Mouse (Mus musculus) lung, postnatal 10 days (tissue): ENCODE results near the gene Ccdc144b.

Experiments
- DNase-seq: peaks from one replicate; pipeline ENCODE4 v3.0.0; 2021

Ccdc144b gene

DNA sequence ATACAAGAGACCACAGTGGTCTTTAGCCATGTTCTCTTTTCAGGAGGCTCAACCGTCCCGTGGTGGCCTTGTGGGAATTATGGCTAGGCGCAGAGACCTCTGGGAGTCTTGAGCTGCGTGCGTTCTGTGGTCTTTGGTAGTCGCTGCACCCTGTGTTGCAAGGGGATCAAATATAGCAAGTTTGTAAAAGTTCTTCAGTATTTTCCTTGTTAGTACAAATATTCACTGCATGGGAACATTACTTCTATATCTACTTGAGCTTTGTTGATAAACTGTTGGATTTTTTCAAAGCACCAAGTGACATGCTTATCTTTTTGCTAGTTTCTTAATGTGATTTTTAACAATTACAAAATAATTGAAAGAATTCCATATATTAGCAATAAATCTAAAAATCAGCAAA lies at the start of gene Ccdc144b:
Gene Ccdc144b (minus strand): TSS at position 101 of the 400 bp plus-strand sequence.
- no peak for DNase-seq

DNA sequence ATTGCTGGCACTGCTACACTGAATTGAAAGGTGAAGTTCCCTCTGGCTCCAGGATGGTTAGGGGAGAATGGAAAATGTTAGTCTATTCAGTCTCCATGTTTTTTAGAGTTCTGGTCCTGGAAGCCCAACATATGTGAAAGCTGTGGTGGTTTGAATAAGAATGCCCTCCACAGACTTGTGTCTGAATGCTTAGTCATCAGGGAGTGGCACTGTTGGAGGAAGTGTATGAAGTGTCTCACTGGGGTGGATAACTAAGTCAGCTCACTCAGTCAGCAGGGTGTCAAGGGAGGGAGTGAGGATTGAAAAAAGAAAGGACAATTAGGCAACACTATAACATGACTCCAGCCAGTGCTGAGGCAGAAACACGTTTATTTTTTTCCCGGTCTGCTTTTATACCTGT lies 42.0 kb upstream of the Ccdc144b start:
- no peak for DNase-seq

DNA sequence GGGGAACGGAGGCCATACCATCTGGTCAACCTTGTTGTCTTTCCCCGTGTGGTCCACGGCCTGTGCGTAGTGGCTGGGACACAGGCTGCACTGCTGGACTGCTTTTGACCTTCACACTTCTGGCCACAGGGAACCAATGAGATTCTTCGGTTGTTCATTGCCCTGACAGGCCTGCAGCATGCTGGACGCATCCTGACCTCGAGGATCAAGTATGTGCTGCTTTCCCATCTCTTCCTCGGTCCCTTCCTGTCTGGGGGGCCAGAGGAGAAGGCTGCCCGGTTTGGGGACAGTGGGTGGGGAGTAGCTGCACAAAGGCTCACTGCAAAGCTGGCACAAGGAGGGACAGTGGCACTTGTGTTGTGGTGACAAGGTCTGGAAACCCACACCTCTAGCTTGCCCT lies 34.2 kb upstream of the Ccdc144b start:
- DNase-seq = no peak

DNA sequence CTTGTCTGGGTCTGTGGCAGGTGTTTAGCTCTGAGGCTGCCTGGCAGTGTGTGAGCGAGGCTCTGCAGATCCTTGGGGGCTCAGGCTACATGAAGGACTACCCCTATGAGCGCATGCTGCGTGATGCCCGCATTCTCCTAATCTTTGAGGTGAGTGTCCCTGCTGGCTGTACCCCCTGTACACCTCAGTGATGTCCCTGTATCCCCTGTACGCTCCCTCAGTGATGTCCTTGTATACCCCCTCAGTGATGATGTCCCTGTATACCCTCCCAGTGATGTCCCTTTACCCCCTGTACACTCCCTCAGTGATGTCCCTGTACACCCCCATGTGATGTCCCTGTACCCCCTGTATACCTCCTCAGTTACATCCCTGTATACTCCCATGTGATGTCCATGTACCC lies 32.0 kb upstream of the Ccdc144b start:
- DNase-seq = no peak

DNA sequence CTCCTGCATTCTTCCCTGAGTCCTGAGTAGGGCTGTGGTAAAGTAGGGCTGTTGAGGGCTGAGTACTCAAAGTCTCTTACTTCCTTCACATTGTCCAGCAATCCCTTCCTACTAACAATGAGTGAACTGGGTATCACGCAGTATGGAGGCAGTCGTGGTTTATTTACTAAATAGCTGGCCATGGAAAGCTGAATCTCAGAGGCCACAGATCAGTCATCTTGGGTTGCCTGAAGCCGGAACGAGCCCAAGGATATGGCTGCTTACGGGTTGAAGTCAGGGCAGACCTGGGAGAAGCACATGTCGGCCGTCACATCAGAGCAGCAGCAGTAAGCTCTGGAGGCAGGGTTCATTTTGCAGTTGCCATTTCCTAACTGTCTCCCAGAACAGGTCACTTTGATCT lies 30.0 kb upstream of the Ccdc144b start:
- DNase-seq = no peak

DNA sequence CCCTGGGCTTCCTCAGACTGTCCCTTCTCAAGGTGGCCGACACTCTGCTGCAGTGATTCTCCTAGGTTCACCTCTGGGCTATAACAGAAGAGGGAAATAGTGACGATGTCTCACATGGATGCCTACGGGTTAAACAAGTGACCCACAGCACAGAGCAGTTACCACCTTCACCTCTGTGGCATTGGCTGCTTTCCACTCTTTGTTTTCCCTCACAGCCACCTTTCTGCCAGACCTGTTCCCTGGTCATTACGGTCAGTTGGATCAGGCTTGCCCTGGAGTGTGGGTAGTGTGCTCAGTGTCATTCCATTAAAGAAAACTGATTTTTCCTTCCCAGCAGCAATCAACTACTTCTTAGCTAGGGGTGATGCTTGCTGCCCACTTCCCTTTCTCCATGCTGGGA lies 29.5 kb upstream of the Ccdc144b start:
- no peak for DNase-seq

DNA sequence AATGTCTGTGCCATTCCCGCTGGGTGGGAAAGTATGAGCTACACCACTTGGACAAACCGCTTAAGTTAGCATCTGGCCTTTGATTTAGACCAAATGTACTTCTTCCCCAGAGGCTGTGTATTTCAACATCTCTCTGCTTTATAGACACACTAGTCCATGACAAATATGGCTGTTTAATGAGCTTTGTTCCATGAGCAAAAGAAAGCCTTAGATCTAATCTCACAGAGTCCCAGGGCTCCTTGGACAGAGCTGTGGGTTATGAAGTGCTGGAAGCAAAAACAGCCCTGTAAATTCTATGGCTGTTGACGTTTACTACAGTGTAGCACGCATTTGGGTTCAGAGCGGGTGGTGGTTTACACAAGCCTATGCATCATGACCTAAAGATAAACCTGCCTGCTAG lies 27.4 kb upstream of the Ccdc144b start:
- DNase-seq = no peak

DNA sequence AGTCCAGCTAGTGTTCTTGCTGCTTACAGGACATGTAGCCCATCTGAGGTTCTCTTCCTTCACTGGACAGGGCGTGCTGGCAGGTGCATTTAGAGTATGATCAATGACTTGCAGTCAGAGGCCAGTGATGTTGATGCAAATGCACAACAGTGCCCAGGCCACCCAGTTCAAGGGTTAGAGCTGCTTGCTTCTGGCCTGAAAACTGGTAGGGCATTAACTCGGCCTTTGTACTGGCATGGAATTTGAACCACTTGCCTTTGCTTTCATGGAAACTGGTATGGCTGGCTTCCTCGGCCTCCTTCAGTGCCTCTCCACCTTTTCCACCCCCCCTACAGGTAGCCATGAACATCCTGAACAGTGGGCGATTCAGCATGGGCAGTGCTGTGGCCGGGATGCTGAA lies 26.5 kb upstream of the Ccdc144b start:
- no peak for DNase-seq

DNA sequence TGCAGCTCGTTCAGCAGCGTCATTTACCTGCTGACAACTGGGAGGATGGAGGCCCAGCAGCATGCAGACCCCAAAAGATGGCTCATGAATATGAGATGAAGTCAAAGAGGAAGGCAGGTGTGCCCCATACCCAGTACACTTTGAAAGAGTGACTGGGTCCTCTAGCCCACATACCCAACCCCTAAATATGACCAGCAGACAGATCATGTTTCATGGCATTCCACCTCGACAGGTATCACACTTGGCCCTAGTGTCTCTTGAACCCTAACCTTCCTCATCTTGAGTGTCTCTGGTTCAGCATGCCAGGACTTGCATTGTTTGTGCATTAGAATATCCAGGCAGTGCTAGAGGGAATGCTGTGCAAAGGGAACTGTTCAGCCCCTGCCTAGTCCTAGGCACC lies 24.0 kb upstream of the Ccdc144b start:
- no peak for DNase-seq

DNA sequence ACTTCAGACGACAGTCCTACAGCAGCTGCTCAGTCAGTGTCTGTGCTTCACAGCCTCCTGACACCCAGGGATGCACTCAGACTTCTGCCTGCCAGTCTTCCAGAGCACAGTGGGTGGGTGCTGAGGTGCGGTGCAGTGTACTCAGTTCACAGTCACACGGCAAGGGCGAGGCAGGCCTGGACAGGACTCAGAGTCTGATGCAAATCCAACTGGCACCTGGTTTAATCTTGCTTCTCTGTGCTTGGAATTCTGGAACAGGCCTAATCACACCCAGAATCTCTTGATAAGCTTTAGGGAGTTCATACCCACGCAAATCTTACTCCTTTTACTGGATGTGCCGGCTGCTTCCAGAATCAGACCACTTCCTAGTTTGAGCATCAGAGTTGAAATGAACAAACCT lies 22.1 kb upstream of the Ccdc144b start:
- no peak for DNase-seq

DNA sequence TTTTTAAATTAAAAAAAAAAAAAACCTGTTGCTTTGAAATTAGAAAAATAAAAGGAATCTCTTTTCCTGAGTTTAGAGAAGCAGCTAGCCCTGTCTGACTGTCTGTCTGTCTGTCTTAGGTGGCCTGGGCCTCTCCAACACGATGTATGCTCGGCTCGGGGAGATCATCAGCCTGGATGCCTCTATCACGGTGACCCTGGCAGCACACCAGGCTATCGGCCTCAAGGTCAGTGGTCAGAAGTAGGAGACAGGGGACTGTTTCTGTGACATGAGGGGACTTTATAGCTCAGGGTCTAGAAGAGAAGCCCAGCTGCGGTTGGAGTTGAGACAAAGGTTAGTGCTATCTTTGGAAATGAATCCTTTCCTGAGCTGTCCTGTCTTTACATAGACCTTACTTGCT lies 20.9 kb upstream of the Ccdc144b start:
- DNase-seq = no peak

DNA sequence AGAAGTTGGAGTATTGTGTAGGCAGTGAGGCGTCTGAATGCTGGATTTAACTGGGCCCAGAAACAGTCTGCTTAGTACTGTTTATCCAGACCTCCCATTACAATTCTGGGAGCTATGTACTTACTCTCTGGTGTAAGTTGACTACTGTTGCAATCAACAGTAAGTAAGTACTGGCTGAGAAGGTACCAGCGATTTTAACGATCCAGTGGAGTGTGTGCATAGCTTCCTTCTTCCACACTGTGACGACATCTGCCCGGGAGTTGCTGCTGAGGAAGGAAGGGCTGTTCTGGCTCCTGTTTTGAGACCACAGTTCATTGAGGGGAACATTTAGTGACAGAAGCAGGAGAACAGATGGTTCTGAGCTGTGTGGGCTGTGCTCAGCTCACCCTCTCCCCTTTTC lies 17.7 kb upstream of the Ccdc144b start:
- no peak for DNase-seq

DNA sequence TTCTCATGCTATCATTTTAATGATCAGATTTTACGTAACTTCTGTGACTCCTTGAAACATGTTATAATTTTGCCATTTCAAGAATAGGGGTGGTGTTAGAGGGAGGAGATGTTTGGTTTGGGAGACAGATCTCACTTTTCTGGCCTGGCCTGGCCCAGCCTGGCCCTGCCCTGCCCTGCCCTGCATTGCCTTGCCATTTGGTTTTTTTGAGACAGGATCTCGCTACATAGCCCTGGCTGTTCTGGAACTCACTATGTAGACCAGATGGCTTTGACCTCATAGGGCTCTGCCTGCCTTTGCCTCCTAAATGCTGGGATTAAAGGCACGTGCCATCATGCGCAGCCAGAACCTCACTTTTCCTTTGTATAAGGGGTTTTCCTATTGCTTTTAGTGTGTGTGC lies 17.1 kb upstream of the Ccdc144b start:
- no peak for DNase-seq

DNA sequence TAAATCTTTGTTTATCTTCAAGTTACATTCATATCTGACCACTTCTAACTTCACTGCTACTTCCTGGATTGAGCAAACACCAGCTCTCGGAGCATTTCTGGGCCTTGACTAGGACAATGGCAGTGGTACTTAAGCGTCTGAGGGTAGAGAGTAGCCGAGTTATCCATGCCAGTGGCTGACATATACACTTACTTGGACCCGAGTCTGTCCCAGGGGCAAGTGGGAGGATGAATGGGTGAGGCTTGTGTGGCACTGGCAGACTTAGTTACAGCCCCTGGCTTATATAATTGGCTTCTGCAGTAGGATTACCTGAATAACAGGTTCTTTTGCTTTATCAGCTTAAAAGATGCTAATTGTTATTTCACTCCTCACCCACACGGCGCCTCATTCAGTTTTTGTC lies 14.4 kb upstream of the Ccdc144b start:
- DNase-seq = no peak

DNA sequence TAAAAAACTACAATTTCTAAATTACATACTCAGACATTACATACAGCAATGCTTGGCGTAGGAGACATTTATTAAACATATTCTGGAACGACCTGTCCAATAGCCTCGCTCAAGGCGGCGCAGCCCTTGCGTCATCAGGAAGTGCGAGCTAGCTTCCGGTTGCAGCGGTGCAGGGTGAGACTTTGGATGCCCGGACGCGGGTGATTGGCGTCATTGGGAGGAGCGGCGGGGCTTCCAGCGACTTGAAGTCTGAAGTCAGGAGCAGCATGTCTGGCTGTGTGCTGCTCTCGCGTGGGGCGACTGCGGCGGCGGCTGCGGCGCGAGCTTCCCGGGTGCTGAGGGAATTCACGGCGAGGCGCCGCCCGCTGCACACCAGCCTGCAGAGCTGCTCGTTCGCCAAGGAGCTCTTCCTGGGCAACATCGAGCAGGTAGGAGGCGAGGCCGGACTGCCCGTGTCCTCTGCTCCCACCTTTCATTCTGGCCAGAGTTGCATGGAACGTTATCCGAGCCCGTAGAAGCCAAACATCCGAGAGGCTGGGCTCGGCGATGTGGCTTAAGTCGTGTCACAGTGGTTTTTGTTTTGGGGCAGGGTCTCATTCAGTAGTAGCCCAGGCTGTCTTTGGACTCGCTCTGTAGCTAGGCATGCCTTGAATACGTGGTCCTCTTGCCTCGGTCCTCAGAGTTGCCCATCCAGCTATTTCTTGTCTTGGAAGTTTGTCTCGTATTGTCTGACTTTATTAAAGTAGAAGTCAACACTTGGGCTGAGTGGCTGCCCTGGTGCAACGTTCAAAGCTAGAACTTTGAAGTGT lies 12.7 kb upstream of the Ccdc144b start, which contains the start of gene Acad9:
Gene Acad9 (plus strand): TSS at position 137 of the 809 bp plus-strand sequence.
- DNase-seq = peak; percentile 97

DNA sequence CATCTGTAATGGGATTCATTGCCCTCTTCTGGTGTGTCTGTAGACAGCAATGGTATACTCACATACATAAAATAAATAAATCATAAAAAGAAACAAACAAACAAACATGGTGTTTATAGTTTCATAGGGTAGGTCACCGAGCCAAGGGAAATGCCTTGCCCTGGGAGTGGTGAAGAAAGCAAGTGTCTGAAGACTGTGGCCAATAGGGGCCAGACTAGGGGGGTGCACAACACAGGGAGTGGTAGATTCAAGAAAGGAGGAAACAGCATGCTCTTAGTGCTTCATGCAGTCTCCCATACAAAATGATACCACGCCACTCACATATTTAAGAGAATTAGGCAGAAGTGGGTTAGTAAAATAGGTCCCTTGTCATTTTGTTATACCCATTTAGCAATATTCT lies 11.8 kb upstream of the Ccdc144b start:
- no peak for DNase-seq

DNA sequence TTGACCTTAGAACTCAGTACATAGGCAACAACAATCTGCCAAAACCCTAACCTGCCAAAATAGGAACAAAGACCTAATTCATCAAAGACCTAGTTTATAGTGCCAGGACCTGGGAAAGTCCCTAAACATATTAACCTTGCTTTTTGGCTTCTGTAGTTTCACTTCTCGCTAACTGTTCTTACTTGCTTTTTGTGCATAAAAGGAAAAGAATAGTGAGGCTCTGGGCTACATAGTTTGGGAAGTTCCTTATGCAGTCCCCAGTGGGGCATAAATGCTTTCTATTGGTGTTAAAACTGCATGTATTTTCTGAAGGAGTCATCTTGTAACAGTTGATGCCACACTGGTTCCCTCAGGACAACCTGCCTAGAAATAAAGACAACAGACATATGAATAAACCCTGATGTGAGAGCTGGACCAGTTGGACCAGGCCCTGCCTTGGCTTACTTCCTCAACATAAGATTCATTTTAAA lies 11.3 kb upstream of the Ccdc144b start:
- no peak for DNase-seq

DNA sequence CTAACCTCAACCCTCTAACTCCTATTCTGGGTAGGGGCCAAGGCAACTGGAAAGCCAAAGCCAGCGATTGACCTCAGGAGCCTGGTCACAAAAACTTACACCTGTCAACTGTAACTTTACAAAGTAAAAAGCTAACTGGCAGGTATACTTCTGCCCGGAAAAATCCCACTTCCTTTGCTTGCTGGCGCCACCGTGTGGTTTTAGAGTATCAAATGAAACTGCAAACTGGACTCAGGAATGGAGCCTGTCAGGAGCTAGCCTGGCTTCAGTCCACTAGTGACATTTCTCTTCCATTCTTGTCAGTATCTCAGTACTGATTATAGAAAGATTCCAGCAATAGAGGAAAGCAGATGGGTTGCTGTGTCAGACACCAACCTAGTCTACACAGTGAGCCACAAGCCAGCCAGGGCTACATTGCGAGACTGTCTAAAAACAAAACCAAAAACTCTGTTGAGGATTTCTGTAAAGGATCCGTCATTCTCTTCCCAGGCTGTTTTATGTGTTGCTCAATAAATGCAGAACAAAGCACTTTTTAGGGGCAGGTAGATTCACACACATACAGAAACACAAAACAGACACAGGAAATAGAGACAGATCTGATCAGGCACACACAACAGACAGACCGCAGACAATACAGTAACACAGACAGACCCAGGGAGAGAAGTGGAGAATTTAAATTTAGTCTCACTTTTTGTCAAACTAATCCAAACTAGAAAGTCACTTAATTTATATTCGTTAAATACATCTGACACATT lies 6.9 kb upstream of the Ccdc144b start:
- peak; percentile 79 for DNase-seq

DNA sequence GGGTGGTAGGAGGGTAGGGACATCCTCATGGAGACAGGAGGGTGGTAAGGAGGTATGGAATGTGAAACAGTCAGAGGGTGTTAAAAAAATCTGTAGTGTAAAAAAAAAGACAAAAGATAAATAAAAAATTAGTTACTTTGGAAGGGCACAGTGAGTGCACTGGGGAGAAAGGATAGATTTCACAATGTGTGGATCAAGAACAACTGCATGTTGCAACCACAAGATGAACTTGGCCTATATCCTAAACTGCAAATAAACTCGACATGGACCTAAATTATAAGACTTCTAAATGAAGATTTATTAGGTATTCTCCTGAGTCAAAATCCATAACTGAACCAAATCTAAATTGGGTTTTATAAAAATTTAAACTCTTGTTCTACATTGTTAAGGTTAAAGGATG lies 4.2 kb downstream of the Ccdc144b start:
- DNase-seq = no peak

DNA sequence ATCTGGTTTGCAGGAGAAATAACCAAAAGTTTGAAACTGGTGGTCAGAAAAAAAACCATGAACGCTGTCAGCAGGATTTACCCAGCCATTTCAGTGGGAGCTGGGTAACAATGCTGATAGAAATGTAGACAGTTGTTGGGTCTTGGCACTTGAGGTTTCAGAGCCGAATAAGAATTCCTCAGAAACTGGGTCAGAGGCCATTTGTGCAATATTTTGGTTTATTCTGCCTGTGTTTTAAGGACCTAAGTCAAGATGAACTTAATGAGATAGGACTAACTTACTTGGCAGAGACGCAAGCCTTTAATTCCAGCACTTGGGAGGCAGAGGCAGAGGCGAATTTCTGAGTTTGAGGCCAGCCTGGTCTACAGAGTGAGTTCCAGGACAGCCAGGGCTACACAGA lies 8.3 kb downstream of the Ccdc144b start:
- DNase-seq = no peak

DNA sequence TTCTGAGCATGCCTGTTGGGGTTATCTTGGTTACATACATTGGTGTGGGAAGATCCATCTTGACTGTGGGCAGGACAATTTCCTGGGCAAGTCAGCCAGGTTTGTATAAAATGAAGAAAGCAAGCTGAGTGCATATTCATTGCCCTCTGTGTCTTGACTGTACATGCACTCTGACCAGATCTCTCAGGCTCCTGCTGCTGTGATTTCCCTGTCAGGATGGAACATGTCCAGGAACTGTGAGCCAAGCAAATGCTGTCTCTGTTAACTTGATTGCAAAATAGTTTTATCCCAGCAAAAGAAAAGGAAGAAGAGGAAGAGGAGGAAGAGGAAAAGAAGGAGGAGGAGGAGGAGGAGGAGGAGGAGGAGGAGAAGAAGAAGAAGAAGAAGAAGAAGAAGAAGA lies 8.8 kb downstream of the Ccdc144b start:
- DNase-seq = no peak

DNA sequence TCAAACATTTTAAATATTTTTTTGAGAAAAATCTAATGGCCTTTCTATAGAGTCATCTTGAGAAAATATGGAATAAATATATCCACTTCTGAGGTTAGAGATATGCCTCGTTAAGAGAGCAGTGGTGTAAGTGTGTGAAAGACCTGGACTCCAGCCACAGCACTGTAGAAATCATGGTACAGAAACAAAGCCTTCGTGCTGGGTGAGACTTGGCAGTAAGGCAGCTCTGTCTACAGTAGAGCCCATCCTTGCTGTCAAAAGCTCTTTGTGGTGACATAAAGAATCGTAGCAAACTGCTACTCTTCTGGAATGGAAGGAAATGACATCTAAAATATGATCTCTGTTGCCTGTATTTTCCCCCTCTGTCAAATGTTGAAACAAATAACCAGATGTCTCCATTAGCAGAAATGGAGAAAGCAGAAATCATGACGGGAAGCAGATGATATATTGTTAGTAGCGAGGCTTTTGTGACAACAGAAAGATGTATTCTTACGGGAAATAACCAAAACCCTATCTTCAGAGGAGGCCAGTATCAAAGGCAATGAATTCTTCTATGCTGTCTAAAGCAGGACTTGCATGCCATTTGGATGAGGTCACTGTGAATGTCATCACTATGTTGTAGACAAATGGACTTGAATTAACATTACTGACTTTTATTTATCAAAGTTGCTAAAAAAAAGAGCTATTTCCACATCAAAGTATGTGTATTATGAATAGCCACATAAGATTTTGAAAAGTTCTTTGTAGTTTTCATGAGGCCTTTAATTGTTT lies 21.4 kb downstream of the Ccdc144b start:
- no peak for DNase-seq

DNA sequence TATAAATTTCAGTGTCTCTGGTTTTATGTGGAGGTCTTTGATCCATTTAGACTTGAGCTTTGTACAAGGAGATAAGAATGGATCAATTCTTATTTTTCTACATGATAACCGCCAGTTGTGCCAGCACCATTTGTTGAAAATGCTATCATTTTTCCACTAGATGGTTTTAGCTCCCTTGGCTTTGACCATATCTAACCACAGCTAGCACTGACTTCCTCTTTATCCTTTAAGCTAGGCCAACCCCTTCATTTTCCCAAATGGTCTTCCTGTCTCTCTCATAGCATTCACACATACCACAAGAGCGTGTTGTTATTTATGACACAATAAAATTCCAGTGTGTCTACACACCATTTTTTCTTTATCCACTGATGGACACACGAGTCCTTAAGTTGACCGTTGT lies 23.4 kb downstream of the Ccdc144b start:
- no peak for DNase-seq

DNA sequence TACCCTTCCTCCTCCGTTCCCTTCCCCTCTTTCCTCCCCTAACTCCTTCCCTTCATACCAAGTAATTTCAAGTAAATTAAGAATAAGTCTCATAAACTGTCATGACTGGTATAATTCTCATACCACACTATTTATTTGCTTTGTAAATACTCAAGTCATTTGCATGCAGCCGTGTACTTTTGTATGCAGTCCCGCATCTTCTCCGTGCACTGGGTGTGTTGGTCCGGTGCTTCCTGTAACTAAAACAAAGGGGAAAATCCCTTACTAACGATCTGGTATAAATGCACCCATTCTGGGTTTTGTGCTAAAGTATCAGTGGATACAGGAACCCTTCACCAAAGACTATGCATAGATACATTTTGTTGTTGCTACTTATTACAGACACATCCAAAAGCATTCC lies 27.6 kb downstream of the Ccdc144b start:
- DNase-seq = no peak
